Mouse (Mus musculus) midbrain, postnatal 0 days (tissue): ENCODE measurements around the gene Tha1. TPM values are rescaled to one million over a fixed set of nuclear protein-coding genes. Genes with fewer than 3 reads are reported as not detected.

Source experiments
- ATAC-seq: fragments of 200-750 bp; cut with Nextera tagmentation; 2 replicates; pipeline ENCODE4 v1.8.0; 2017; ENCODE audit warnings: moderate number of reproducible peaks, mild to moderate bottlenecking, moderate TSS enrichment, moderate library complexity; ENCODE audit not compliant: low FRiP score
- DNase-seq: peaks from one replicate; pipeline ENCODE4 v3.0.0-alpha.2; 2015; ENCODE audit warnings: low spot score
- H3K27ac ChIP-seq: fragments of 300-500 bp; sonication (generic); 2 replicates; pipeline ENCODE4 v1.5.1; 2014; ENCODE audit warnings: low read depth, mild to moderate bottlenecking, low read length, mixed read lengths
- H3K27me3 ChIP-seq: fragments of 300-500 bp; sonication (generic); 2 replicates; pipeline ENCODE4 v1.6.1; 2014; ENCODE audit warnings: low read length, control low read depth, mixed read lengths; ENCODE audit not compliant: insufficient read depth
- H3K36me3 ChIP-seq: fragments of 300-500 bp; sonication (generic); 2 replicates; pipeline ENCODE4 v1.6.1; 2014; ENCODE audit warnings: low read length, control low read depth, mixed read lengths; ENCODE audit not compliant: insufficient read depth
- H3K4me1 ChIP-seq: fragments of 300-500 bp; sonication (generic); 2 replicates; pipeline ENCODE4 v1.6.1; 2014; ENCODE audit warnings: mild to moderate bottlenecking, control low read depth, antibody characterized with exemption, low read length, mixed read lengths; ENCODE audit not compliant: insufficient read depth
- H3K4me2 ChIP-seq: fragments of 300-500 bp; sonication (generic); 2 replicates; pipeline ENCODE4 v1.6.1; 2014; ENCODE audit warnings: low read depth, mild to moderate bottlenecking, low read length, mixed read lengths; ENCODE audit not compliant: poor library complexity, severe bottlenecking
- H3K4me3 ChIP-seq: fragments of 300-500 bp; sonication (generic); 2 replicates; pipeline ENCODE4 v1.5.1; 2014; ENCODE audit warnings: low read depth, mild to moderate bottlenecking, low read length, moderate library complexity
- H3K9ac ChIP-seq: fragments of 300-500 bp; sonication (generic); replicated peaks from 2 replicates; pipeline ENCODE4 v1.6.1; 2014; ENCODE audit warnings: mild to moderate bottlenecking, low read length, moderate library complexity, mixed read lengths; ENCODE audit not compliant: poor library complexity, severe bottlenecking
- H3K9me3 ChIP-seq: fragments of 300-500 bp; sonication (generic); 2 replicates; pipeline ENCODE4 v1.6.1; 2016; ENCODE audit warnings: low read length, control low read depth
- CTCF ChIP-seq: IDR thresholded peaks from 2 replicates; pipeline ENCODE4 v1.5.1; 2016; ENCODE audit warnings: antibody characterized with exemption, mild to moderate bottlenecking
- WGBS: fragments of 180-500 bp; shearing (Covaris S2); extraction: QIAGEN DNeasy Blood & Tissue Kit; methylation state at CpG from one replicate; pipeline ENCODE4 v1.1.7; 2014; 5-methylcytosine and 5-hydroxymethylcytosine counted together
- polyA plus RNA-seq: library from polyadenylated mRNA; unstranded; fragments of >200 nt; fragmentation: Nextera tagmentation; extraction: Ambion mirVana; gene quantifications from 2 replicates; pipeline ENCODE4 v1.2.1, GENCODE M21; 2015
- total RNA-seq: library from RNA; depleted of rRNA; stranded (reverse); fragments of >200 nt; gene quantifications from 2 replicates; pipeline ENCODE4 v1.2.3, GENCODE M21; 2014; rRNA removed

Gene Tha1
- total RNA-seq (3.8 and 4.2 TPM in 2 replicates), polyA plus RNA-seq (3.0 and 3.5 TPM in 2 replicates)

DNA sequence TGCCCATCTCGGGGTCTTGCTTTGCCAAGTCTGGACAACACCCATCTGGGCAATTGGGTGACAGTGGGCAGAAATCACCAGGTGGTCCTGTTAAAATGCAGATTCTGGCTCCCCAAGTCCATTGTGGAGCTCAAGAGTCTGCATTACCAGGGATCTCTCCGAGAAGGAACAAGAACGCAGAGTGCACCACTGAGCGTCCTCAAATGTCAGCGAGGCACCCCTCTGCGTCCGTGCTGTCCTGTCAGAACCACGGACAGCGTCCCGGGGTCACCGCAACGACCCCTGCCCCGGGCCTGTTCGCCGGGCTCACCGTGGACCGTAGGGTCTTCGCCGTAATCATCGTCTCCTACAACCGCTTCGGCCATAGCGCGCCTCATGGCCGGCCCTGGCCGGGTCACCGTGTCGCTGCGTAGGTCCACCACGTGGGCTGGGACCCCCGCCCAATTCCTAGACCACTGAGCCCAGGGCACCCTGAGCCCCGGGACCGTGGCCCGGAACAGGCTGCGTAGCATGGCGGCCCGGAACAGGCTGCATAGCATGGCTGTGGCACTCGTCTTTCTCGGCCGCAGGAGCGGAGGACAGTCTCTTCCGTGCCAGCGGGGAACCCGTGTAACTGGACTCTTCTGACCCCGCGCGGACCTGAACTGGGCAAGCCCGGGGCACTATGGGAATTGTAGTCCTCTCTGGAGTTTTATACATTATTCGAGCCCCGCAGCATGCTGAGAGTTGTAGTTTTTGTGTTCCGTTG is at the start of gene Tha1:
Gene Tha1, minus strand, starts transcription at position 621 of the 748 bp plus-strand sequence.
- H3K4me1 ChIP-seq, result no peaks in the 10 kb centered on the region
- no peak for TF ChIP-seq CTCF
- H3K36me3 ChIP-seq, result 0 out of 2 replicates have a peak, but pooled peaks cover 3% of the 10 kb centered on the region
- peak within 1 kb of the TSS; percentile 71 for H3K4me3 ChIP-seq
- WGBS, result 1% methylated on average over 51 of the region's 51 CpGs
- no peaks in the 10 kb centered on the region for H3K27me3 ChIP-seq
- H3K27ac ChIP-seq, result 0 out of 2 replicates have a peak within 1 kb of the TSS, but pooled peaks have one; percentile 43
- H3K9me3 ChIP-seq, result no peaks in the 10 kb centered on the region
- H3K9ac ChIP-seq, result peak within 1 kb of the TSS; percentile 72
- ATAC-seq, result peak; percentile 76
- peak within 1 kb of the TSS; percentile 99 for H3K4me2 ChIP-seq
- peak; percentile 87 for DNase-seq

DNA sequence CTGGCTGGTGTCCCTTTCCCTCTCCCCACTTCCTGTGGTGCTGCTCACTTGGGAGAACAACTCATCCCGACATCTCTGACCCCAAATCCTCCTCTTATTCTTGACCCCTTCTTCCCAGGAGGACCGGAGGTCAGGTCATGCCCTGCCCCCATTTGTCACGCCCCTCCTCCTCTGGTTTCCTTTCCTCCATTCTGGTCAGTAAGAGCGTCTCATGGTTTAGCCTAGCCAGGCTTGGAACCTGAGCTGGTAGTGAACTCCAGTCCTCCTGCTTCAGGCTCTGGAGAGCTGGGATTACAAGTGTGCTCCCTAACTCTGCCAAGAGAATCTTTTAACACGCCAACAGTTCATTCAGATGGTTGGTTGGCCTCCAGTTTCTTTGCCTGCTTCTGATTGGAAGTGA is 45.9 kb upstream of the Tha1 start:
- H3K36me3 ChIP-seq, result no peaks in the 10 kb centered on the region
- TF ChIP-seq CTCF, result no peak
- H3K27me3 ChIP-seq, result no peaks in the 10 kb centered on the region
- H3K9ac ChIP-seq, result no peak overlapping the region
- H3K9me3 ChIP-seq, result no peaks in the 10 kb centered on the region
- no peak overlapping the region for H3K4me2 ChIP-seq
- no peak overlapping the region for H3K4me3 ChIP-seq
- ATAC-seq, result no peak
- no peak overlapping the region for H3K27ac ChIP-seq
- DNase-seq, result peak; percentile 14
- H3K4me1 ChIP-seq, result 0 out of 2 replicates have a peak, but pooled peaks cover 2% of the 10 kb centered on the region
- WGBS, result 11% methylated on average over 5 of the region's 5 CpGs

DNA sequence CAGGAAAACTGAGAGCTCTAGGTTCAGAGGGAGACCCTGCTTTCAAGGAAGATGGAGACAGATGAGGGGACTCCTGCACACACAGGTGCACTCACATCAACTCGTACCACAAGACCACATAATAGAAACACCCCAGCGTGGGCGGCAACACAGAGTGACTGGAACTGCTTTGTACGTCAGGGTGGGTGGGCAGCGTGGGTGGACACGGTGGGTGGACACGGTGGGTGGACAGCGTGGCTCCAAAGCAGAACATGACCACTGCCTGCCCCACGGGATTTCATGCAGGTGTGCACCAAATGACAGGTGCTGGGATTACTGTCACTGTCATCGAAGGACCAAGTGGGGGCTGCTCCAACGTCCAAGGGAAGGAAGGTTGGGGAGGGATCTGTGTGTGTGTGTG is 45.3 kb upstream of the Tha1 start:
- Histone ChIP-seq H3K4me3 (no peak overlapping the region), H3K4me2 (no peak overlapping the region), H3K9me3 (no peaks in the 10 kb centered on the region), H3K27ac (no peak overlapping the region), H3K4me1 (0 out of 2 replicates have a peak, but pooled peaks cover 2% of the 10 kb centered on the region), H3K9ac (no peak overlapping the region), H3K27me3 (no peaks in the 10 kb centered on the region), H3K36me3 (no peaks in the 10 kb centered on the region)
- WGBS, result 66% methylated on average over 11 of the region's 11 CpGs
- DNase-seq, result no peak
- ATAC-seq, result no peak
- TF ChIP-seq CTCF, result no peak

DNA sequence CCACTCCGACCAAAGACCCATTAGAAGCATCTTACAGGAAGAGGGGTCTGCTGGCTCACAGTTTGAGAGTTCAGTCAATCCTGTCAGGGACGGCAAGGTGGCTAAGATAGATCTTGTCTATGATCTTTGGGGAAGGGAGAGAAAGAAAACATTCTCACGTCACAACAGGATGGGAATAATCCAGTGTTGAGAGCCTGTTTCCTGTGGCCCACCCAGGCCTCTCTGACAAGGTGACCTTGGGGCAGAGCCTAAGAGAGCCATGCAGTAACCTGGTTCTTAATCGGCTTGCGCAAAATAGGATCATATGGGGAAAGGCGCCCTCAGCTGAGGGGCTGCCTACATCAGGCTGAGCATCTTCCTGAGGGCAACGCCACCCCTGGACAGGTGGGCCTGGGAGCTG is 42.6 kb upstream of the Tha1 start:
- ATAC-seq (no peak), DNase-seq (no peak)
- TF ChIP-seq CTCF, result no peak
- 0 out of 2 replicates have a peak, but pooled peaks cover 2% of the 10 kb centered on the region for H3K4me1 ChIP-seq
- 98% methylated on average over 7 of the region's 7 CpGs for WGBS
- no peaks in the 10 kb centered on the region for H3K36me3 ChIP-seq
- no peaks in the 10 kb centered on the region for H3K27me3 ChIP-seq
- no peak overlapping the region for H3K4me3 ChIP-seq
- no peak overlapping the region for H3K9ac ChIP-seq
- H3K4me2 ChIP-seq, result no peak overlapping the region
- H3K9me3 ChIP-seq, result no peaks in the 10 kb centered on the region
- no peak overlapping the region for H3K27ac ChIP-seq

DNA sequence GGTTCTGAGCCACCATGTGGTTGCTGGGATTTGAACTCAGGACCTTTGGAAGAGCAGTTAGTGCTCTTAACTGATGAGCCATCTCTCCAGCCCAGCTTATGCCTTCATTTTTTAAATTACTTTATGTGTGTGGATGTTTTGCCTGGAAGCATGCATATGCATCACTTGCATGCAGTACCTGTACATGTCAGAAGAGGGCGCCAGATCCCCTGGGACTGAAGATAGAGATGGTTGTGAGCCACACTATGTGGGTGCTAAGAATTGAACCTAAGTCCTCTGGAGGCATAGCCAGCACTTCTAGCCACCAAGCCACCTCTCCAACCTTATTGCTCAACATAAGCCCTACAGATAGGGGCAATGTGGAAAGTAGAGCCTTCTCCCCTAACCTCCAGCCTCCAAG is 42.1 kb upstream of the Tha1 start:
- 0 out of 2 replicates have a peak, but pooled peaks cover 2% of the 10 kb centered on the region for H3K4me1 ChIP-seq

DNA sequence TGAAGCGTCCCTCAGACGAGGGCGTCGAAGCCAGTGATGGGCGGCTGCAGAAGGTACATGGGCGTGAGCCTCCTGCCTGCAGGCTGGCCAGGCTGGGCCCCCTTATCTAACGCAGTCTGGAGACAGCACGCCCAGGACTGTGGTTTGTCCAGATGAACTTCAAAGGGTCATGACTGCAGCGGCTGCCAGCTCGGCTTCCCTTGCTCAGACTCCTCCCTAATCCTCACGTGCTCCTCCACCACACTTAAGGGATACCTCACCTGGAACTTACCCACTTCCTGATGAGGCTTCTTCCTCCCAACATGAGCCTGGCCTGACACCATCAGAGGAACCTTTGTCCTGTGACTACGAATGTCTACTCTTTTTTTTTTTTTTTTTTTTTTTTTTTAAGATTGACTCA is 41.2 kb upstream of the Tha1 start:
- Histone ChIP-seq H3K4me2 (no peak overlapping the region), H3K27ac (no peak overlapping the region), H3K9me3 (no peaks in the 10 kb centered on the region), H3K36me3 (no peaks in the 10 kb centered on the region), H3K4me3 (no peak overlapping the region), H3K4me1 (0 out of 2 replicates have a peak, but pooled peaks cover 2% of the 10 kb centered on the region), H3K27me3 (no peaks in the 10 kb centered on the region), H3K9ac (no peak overlapping the region)
- no peak for DNase-seq
- TF ChIP-seq CTCF, result no peak
- WGBS, result 77% methylated on average over 12 of the region's 12 CpGs
- ATAC-seq, result no peak

More for the DNA sequence above, 42.1 kb upstream of the Tha1 start:
- no peak overlapping the region for H3K4me2 ChIP-seq
- DNase-seq (no peak), ATAC-seq (no peak)
- H3K27me3 ChIP-seq, result no peaks in the 10 kb centered on the region
- peak; percentile 57 for TF ChIP-seq CTCF
- no peak overlapping the region for H3K4me3 ChIP-seq
- H3K9me3 ChIP-seq, result no peaks in the 10 kb centered on the region
- 44% methylated on average over 1 of the region's 1 CpGs for WGBS
- no peak overlapping the region for H3K27ac ChIP-seq
- no peaks in the 10 kb centered on the region for H3K36me3 ChIP-seq
- H3K9ac ChIP-seq, result no peak overlapping the region
